Mouse (Mus musculus): ENCODE data around the gene Sesn2. TPM values are rescaled to one million over a fixed set of nuclear protein-coding genes. Genes with fewer than 3 reads are reported as not detected.

Gene Sesn2
- total and polyA plus RNA-seq, 3 experiments = 9.6 to 27.5 TPM; not detected in 1

DNA sequence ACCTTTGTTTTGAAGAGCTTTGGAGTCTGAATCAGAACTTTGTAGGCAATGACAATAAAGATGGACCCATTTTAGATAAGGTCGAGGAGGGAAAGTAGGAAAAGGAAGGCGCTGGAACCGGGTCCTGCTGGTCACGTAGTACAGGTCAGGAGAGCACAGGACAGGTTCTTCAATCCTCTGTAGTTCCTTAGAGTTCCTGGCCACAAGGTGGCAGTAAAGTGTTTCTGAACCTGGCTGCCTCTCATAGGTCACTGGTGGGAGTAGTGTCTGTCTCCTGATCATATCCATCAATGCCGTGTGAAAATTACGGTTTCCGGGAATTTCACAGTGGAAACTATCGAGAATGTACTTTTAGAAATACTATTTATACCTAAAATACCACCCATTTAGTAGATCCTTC lies 35.5 kb upstream of the Sesn2 start:
- Histone ChIP-seq H3K9ac (ENCODE audit: control insufficient read depth, low read depth, low read length, poor library complexity, severe bottlenecking) (no peak overlapping the region), H3K4me1 (ENCODE audit: control insufficient read depth in 1 of 2, insufficient read depth in 2 of 2, low read length in 2 of 2) (no peaks in the 10 kb centered on the region)
- peak; percentile 74 for DNase-seq (ENCODE audit: low read depth, low spot score)

DNA sequence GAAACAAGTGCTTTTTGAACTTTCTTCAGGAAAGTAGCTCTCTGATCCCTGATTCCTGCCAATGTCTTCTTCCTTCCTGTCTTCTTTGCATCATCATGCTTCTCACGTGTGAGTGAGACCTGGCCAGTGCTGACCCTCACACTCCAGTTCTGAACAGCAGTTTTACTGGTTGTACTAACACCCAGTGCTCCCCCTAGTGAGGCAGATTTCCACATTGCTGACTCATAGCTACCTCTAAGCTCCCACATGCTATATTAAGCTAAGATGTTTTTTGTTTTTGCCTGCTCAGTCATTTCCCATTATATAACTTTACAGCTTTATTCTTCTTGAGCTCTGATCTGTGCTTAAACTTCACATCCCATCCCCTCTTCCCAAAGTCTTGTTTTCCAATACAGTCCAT lies 32.4 kb upstream of the Sesn2 start:
- peak in 1 of 3 experiments; percentile 33; a peak in 2 of 6 replicates for TF ChIP-seq CTCF (IDR thresholded peaks at IDR 0.05 in 2 of 3, conservative IDR thresholded peaks at IDR 0.05 in 1 of 3; ENCODE audit: control insufficient read depth in 1 of 3, insufficient read depth in 1 of 3, low read depth in 2 of 3, low read length in 3 of 3, poor library complexity in 1 of 3, severe bottlenecking in 1 of 3)
- TF ChIP-seq POLR2AphosphoS2 (IDR thresholded peaks at IDR 0.05; ENCODE audit: low read length) = no peak
- Histone ChIP-seq H3K9me3 (replicated peaks; ENCODE audit: insufficient read depth, low read length) (no peaks in the 10 kb centered on the region), H3K27me3 (ENCODE audit: control insufficient read depth in 1 of 2, insufficient read depth in 2 of 2, low read length in 2 of 2) (no peaks in the 10 kb centered on the region), H3K36me3 (ENCODE audit: control insufficient read depth in 1 of 2, insufficient read depth in 2 of 2, low read length in 2 of 2) (peaks cover 0 to 39% of the 10 kb centered on the region in 2 experiments; a peak in 2 of 4 replicates), H3K79me2 (ENCODE audit: control insufficient read depth, insufficient read depth, low read length, poor library complexity) (peaks cover under 1% of the 10 kb centered on the region; the same call in 1 of the 2 replicates), H3K4me1 (ENCODE audit: control insufficient read depth in 1 of 2, insufficient read depth in 2 of 2, low read length in 2 of 2) (no peaks in the 10 kb centered on the region), H3K9ac (ENCODE audit: control insufficient read depth, low read depth, low read length, poor library complexity, severe bottlenecking) (no peak overlapping the region), H3K27ac (ENCODE audit: control insufficient read depth, low read depth, low read length) (no peak overlapping the region), H3K4me3 (ENCODE audit: control insufficient read depth in 1 of 2, insufficient read depth in 1 of 2, low read depth in 2 of 2, low read length in 2 of 2) (no peak overlapping the region)
- peak; percentile 35 for DNase-seq (ENCODE audit: low read depth, low spot score)

More for the DNA sequence above, 35.5 kb upstream of the Sesn2 start:
- TF ChIP-seq SMC3 (IDR thresholded peaks at IDR 0.05; ENCODE audit: low read depth, low read length) (peak; percentile 79), ZC3H11A (IDR thresholded peaks at IDR 0.05; ENCODE audit: low read depth, low read length) (peak; percentile 43; the same call in 1 of the 2 replicates), RAD21 (IDR thresholded peaks at IDR 0.05; ENCODE audit: low read depth, low read length) (peak; percentile 77), KAT2A (conservative IDR thresholded peaks at IDR 0.05; ENCODE audit: low read depth, low read length) (no peak), TAL1 (IDR thresholded peaks at IDR 0.05; ENCODE audit: low read length) (no peak), CTCF (IDR thresholded peaks at IDR 0.05 in 2 of 3, conservative IDR thresholded peaks at IDR 0.05 in 1 of 3; ENCODE audit: control insufficient read depth in 1 of 3, insufficient read depth in 1 of 3, low read depth in 2 of 3, low read length in 3 of 3, poor library complexity in 1 of 3, severe bottlenecking in 1 of 3) (peak; percentile 62 to 86 (median 67))
- Histone ChIP-seq H3K4me3 (ENCODE audit: control insufficient read depth in 1 of 2, insufficient read depth in 1 of 2, low read depth in 2 of 2, low read length in 2 of 2) (no peak overlapping the region), H3K36me3 (ENCODE audit: control insufficient read depth in 1 of 2, insufficient read depth in 2 of 2, low read length in 2 of 2) (peaks cover 0 to 42% of the 10 kb centered on the region in 2 experiments; a peak in 2 of 4 replicates), H3K27me3 (ENCODE audit: control insufficient read depth in 1 of 2, insufficient read depth in 2 of 2, low read length in 2 of 2) (no peaks in the 10 kb centered on the region), H3K79me2 (ENCODE audit: control insufficient read depth, insufficient read depth, low read length, poor library complexity) (no peaks in the 10 kb centered on the region), H3K9me3 (replicated peaks; ENCODE audit: insufficient read depth, low read length) (no peaks in the 10 kb centered on the region), H3K27ac (ENCODE audit: control insufficient read depth, low read depth, low read length) (no peak overlapping the region)

DNA sequence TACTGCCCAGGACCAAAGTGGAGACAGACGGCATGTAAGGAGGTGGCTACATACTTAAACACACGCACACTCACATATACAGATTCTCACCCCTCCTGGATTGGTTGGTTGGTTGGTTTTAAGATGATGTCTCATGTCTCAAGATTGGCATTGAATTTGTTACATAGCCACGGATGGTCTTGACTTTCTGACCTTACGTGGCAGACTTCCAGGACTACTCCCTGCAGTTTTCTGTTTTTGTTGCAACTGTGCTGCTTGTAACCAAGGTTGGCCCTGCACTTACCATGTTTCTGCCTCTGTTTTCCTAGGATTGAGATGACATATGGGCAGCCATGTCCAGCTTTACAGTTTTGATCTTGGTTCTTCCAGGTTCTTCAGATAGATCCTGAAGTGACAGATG lies 31.1 kb upstream of the Sesn2 start:
- peaks cover 13% of the 10 kb centered on the region for H3K79me2 ChIP-seq (ENCODE audit: control insufficient read depth, insufficient read depth, low read length, poor library complexity)
- no peaks in the 10 kb centered on the region for H3K9me3 ChIP-seq (replicated peaks; ENCODE audit: insufficient read depth, low read length)
- no peaks in the 10 kb centered on the region for H3K27me3 ChIP-seq (ENCODE audit: control insufficient read depth in 1 of 2, insufficient read depth in 2 of 2, low read length in 2 of 2)
- no peak for TF ChIP-seq RAD21 (IDR thresholded peaks at IDR 0.05; ENCODE audit: low read depth, low read length)
- no peak for TF ChIP-seq ETS1 (IDR thresholded peaks at IDR 0.05; ENCODE audit: low read depth, low read length)
- no peak for TF ChIP-seq GATA1 (IDR thresholded peaks at IDR 0.05; ENCODE audit: low read depth, low read length)
- no peak overlapping the region for H3K4me3 ChIP-seq (ENCODE audit: control insufficient read depth in 1 of 2, insufficient read depth in 1 of 2, low read depth in 2 of 2, low read length in 2 of 2)
- H3K9ac ChIP-seq (ENCODE audit: control insufficient read depth, low read depth, low read length, poor library complexity, severe bottlenecking) = no peak overlapping the region
- H3K27ac ChIP-seq (ENCODE audit: control insufficient read depth, low read depth, low read length) = no peak overlapping the region
- H3K4me1 ChIP-seq (ENCODE audit: control insufficient read depth in 1 of 2, insufficient read depth in 2 of 2, low read length in 2 of 2) = peaks cover 0 to 8% of the 10 kb centered on the region in 2 experiments; a peak in 1 of 4 replicates
- H3K36me3 ChIP-seq (ENCODE audit: control insufficient read depth in 1 of 2, insufficient read depth in 2 of 2, low read length in 2 of 2) = peaks cover 11 to 30% of the 10 kb centered on the region in 2 experiments
- DNase-seq (ENCODE audit: low read depth, low spot score) = no peak
